Mouse (Mus musculus): ENCODE results near the gene Amh. TPM values are rescaled to one million over a fixed set of nuclear protein-coding genes. Genes with fewer than 3 reads are reported as not detected.
A peak's percentile ranks its signal among the peaks of the same experiment; 100 is the strongest.

The Amh gene
- polyA plus RNA-seq, 1 experiment: 1.3 TPM

GRCm38 (mm10) chr10:80854913-80855748 is 50.1 kb downstream of the Amh start, which contains the start of the genes Lsm7 and Sppl2b:
Lsm7 (minus strand) TSS chr10:80855209.
Sppl2b (plus strand) TSS chr10:80855275.
- H3K27ac ChIP-seq (ENCODE audit: insufficient read depth, low read length): peak within 1 kb of the TSS; percentile 9; the same call in 1 of the 2 replicates
- TF ChIP-seq POLR2A (IDR thresholded peaks at IDR 0.05; ENCODE audit: low read depth, low read length): peak; percentile 17; the same call in 1 of the 2 replicates
- no peak for TF ChIP-seq CTCF (IDR thresholded peaks at IDR 0.05; ENCODE audit: extremely low read depth, insufficient read depth, insufficient read length, insufficient replicate concordance)
- peak; percentile 85 to 97 for DNase-seq (ENCODE audit: low read depth in 1 of 2, low spot score in 2 of 2)
- peak within 1 kb of the TSS; percentile 78 for H3K4me3 ChIP-seq (ENCODE audit: extremely low read depth, insufficient read depth, insufficient read length)
- peaks cover 11% of the 10 kb centered on the region; the same call in 1 of the 2 replicates for H3K36me3 ChIP-seq (ENCODE audit: control insufficient read depth, insufficient read depth, low read length)
- under 1% methylated on average over 81 of the region's 81 CpGs for WGBS
- H3K27me3 ChIP-seq (ENCODE audit: control insufficient read depth, insufficient read depth, low read length): no peaks in the 10 kb centered on the region
- H3K4me1 ChIP-seq (ENCODE audit: control insufficient read depth, insufficient read depth, insufficient read length): peaks cover 4% of the 10 kb centered on the region

GRCm38 (mm10) chr10:80855749-80856073 is 50.7 kb downstream of the Amh start:
- Histone ChIP-seq H3K27ac (ENCODE audit: insufficient read depth, low read length) (peak overlapping the region; percentile 9; the same call in 1 of the 2 replicates), H3K27me3 (ENCODE audit: control insufficient read depth, insufficient read depth, low read length) (no peaks in the 10 kb centered on the region), H3K4me1 (ENCODE audit: control insufficient read depth, insufficient read depth, insufficient read length) (peaks cover 4% of the 10 kb centered on the region), H3K4me3 (ENCODE audit: extremely low read depth, insufficient read depth, insufficient read length) (peak overlapping the region; percentile 78), H3K36me3 (ENCODE audit: control insufficient read depth, insufficient read depth, low read length) (peaks cover 11% of the 10 kb centered on the region; the same call in 1 of the 2 replicates)
- TF ChIP-seq CTCF (IDR thresholded peaks at IDR 0.05; ENCODE audit: extremely low read depth, insufficient read depth, insufficient read length, insufficient replicate concordance): no peak
- TF ChIP-seq POLR2A (IDR thresholded peaks at IDR 0.05; ENCODE audit: low read depth, low read length): no peak
- WGBS: 30% methylated on average over 11 of the region's 11 CpGs
- no peak for DNase-seq (ENCODE audit: low read depth in 1 of 2, low spot score in 2 of 2)

- no peak for TF ChIP-seq POLR2A (IDR thresholded peaks at IDR 0.05; ENCODE audit: low read depth, low read length)
- no peak for TF ChIP-seq CTCF (IDR thresholded peaks at IDR 0.05; ENCODE audit: extremely low read depth, insufficient read depth, insufficient read length, insufficient replicate concordance)
- H3K4me3 ChIP-seq (ENCODE audit: extremely low read depth, insufficient read depth, insufficient read length): no peak overlapping the region
- no peak for DNase-seq (ENCODE audit: low read depth in 1 of 2, low spot score in 2 of 2)
- H3K4me1 ChIP-seq (ENCODE audit: control insufficient read depth, insufficient read depth, insufficient read length): peaks cover 4% of the 10 kb centered on the region
- no peaks in the 10 kb centered on the region for H3K27me3 ChIP-seq (ENCODE audit: control insufficient read depth, insufficient read depth, low read length)
- H3K27ac ChIP-seq (ENCODE audit: insufficient read depth, low read length): peak overlapping the region; percentile 7
- H3K36me3 ChIP-seq (ENCODE audit: control insufficient read depth, insufficient read depth, low read length): peaks cover 11% of the 10 kb centered on the region; the same call in 1 of the 2 replicates
- WGBS: 51% methylated on average over 3 of the region's 3 CpGs
These were observed 51.2 kb downstream of the Amh start for GRCm38 (mm10) chr10:80856267-80856666.

GRCm38 (mm10) chr10:80856908-80857307 is 51.9 kb downstream of the Amh start:
- TF ChIP-seq POLR2A (IDR thresholded peaks at IDR 0.05; ENCODE audit: low read depth, low read length) (no peak), CTCF (IDR thresholded peaks at IDR 0.05; ENCODE audit: extremely low read depth, insufficient read depth, insufficient read length, insufficient replicate concordance) (no peak)
- H3K4me3 ChIP-seq (ENCODE audit: extremely low read depth, insufficient read depth, insufficient read length): peak overlapping the region; percentile 9; the same call in 1 of the 2 replicates
- peak overlapping the region; percentile 26 for H3K27ac ChIP-seq (ENCODE audit: insufficient read depth, low read length)
- no peak for DNase-seq (ENCODE audit: low read depth in 1 of 2, low spot score in 2 of 2)
- H3K4me1 ChIP-seq (ENCODE audit: control insufficient read depth, insufficient read depth, insufficient read length): peaks cover 4% of the 10 kb centered on the region
- no peaks in the 10 kb centered on the region for H3K27me3 ChIP-seq (ENCODE audit: control insufficient read depth, insufficient read depth, low read length)
- 77% methylated on average over 5 of the region's 5 CpGs for WGBS
- H3K36me3 ChIP-seq (ENCODE audit: control insufficient read depth, insufficient read depth, low read length): peaks cover 9% of the 10 kb centered on the region; the same call in 1 of the 2 replicates

Other genes with a start within 250 kb of the Amh start
- gene Rexo1, start 243.7 kb upstream of the Amh start, polyA plus RNA-seq (2012; rRNA removed): 78.0 and 95.1 TPM in 2 replicates
- gene Klf16, start 227.9 kb upstream of the Amh start, polyA plus RNA-seq (2012; rRNA removed): 27.9 and 41.8 TPM in 2 replicates
- 220 and 302 TPM in 2 replicates for gene Abhd17a, start 214.9 kb upstream of the Amh start, polyA plus RNA-seq (2012; rRNA removed)
- 94.8 and 110 TPM in 2 replicates for gene Scamp4, start 202.4 kb upstream of the Amh start, polyA plus RNA-seq (2012; rRNA removed)
- gene Adat3, start 202.4 kb upstream of the Amh start, polyA plus RNA-seq (2012; rRNA removed): 17.0 and 25.7 TPM in 2 replicates
- gene Gm49322, start 199.2 kb upstream of the Amh start, polyA plus RNA-seq (2012; rRNA removed): 2.9 and 3.0 TPM in 2 replicates
- 206 and 283 TPM in 2 replicates for gene Csnk1g2, start 182.4 kb upstream of the Amh start, polyA plus RNA-seq (2012; rRNA removed)
- gene Btbd2, start 148.2 kb upstream of the Amh start, polyA plus RNA-seq (2012; rRNA removed): 49.5 and 66.1 TPM in 2 replicates
- gene Mknk2, start 127.1 kb upstream of the Amh start, polyA plus RNA-seq (2012; rRNA removed): 351 and 533 TPM in 2 replicates
- gene Mob3a, start 103.3 kb upstream of the Amh start, polyA plus RNA-seq (2012; rRNA removed): 130 and 156 TPM in 2 replicates
- 49.0 and 60.8 TPM in 2 replicates for gene Izumo4, start 103.1 kb upstream of the Amh start, polyA plus RNA-seq (2012; rRNA removed)
- 92.5 and 111 TPM in 2 replicates for gene Ap3d1, start 63.0 kb upstream of the Amh start, polyA plus RNA-seq (2012; rRNA removed)
- gene Dot1l, start 50.0 kb upstream of the Amh start, polyA plus RNA-seq (2012; rRNA removed): 46.2 and 56.2 TPM in 2 replicates
- gene Sf3a2, start 7.0 kb upstream of the Amh start, polyA plus RNA-seq (2012; rRNA removed): 38.7 and 54.3 TPM in 2 replicates
- 71.8 and 97.5 TPM in 2 replicates for gene Plekhj1, start 6.6 kb upstream of the Amh start, polyA plus RNA-seq (2012; rRNA removed)
- gene Jsrp1, start 8.3 kb downstream of the Amh start, polyA plus RNA-seq (2012; rRNA removed): not detected in 2 replicates
- 730 and 862 TPM in 2 replicates for gene Oaz1, start 21.4 kb downstream of the Amh start, polyA plus RNA-seq (2012; rRNA removed)
- 0.02 TPM in 2 replicates for gene Lingo3, start 38.8 kb downstream of the Amh start, polyA plus RNA-seq (2012; rRNA removed)
- 84.0 and 103 TPM in 2 replicates for gene Lsm7, start 50.0 kb downstream of the Amh start, polyA plus RNA-seq (2012; rRNA removed)
- 127 and 130 TPM in 2 replicates for gene Sppl2b, start 50.0 kb downstream of the Amh start, polyA plus RNA-seq (2012; rRNA removed)
- gene Tmprss9, start 66.6 kb downstream of the Amh start, polyA plus RNA-seq (2012; rRNA removed): 0.08 and 0.09 TPM in 2 replicates
- gene Timm13, start 95.7 kb downstream of the Amh start, polyA plus RNA-seq (2012; rRNA removed): 123 and 133 TPM in 2 replicates
- gene Lmnb2, start 113.0 kb downstream of the Amh start, polyA plus RNA-seq (2012; rRNA removed): 11.0 and 13.2 TPM in 2 replicates
- 35.7 and 46.8 TPM in 2 replicates for gene Gadd45b, start 124.8 kb downstream of the Amh start, polyA plus RNA-seq (2012; rRNA removed)
- gene Gng7, start 209.7 kb downstream of the Amh start, polyA plus RNA-seq (2012; rRNA removed): 0.75 and 0.91 TPM in 2 replicates
- 0.04 TPM in 1 of 2 replicates, not detected in the other for gene Diras1, start 220.4 kb downstream of the Amh start, polyA plus RNA-seq (2012; rRNA removed)
- gene Slc39a3, start 232.2 kb downstream of the Amh start, polyA plus RNA-seq (2012; rRNA removed): 22.3 and 26.0 TPM in 2 replicates

All from spleen, adult 2 months (tissue).